Mouse (Mus musculus) olfactory bulb, adult 2 months (tissue): ENCODE measurements around the gene Aoah.

ENCODE experiments used
- CTCF ChIP-seq: fragments of 200-500 bp; IDR thresholded peaks from 2 replicates; pipeline ENCODE4 v1.5.1; 2012; ENCODE audit warnings: low read depth, mild to moderate bottlenecking, low read length, moderate library complexity; ENCODE audit not compliant: insufficient read depth
- POLR2A ChIP-seq: fragments of 200-500 bp; IDR thresholded peaks from 2 replicates; pipeline ENCODE4 v1.6.1; 2012; ENCODE audit warnings: mild to moderate bottlenecking, low read depth, low read length, moderate library complexity; ENCODE audit not compliant: insufficient read depth

GRCm38 (mm10) chr13:20939099-20939498, 145.2 kb downstream of the Aoah start:
- no peak for TF ChIP-seq CTCF
- no peak for TF ChIP-seq POLR2A
